Mouse (Mus musculus): Measurements from ENCODE around the gene Bbof1. TPM values are rescaled to one million over a fixed set of nuclear protein-coding genes. Genes with fewer than 3 reads are reported as not detected.

Gene Bbof1
- polyA plus RNA-seq, 1 experiment from 2014 or later = 2.1 TPM

GRCm38 (mm10) chr12:84382369-84382768, 26.5 kb upstream of the Bbof1 start:
- no peaks in the 10 kb centered on the region for H3K27me3 ChIP-seq (replicated peaks; ENCODE audit: control insufficient read depth, insufficient read depth, low read length)
- no peaks in the 10 kb centered on the region for H3K4me1 ChIP-seq (ENCODE audit: control insufficient read depth, insufficient read depth, low read length)
- H3K36me3 ChIP-seq (ENCODE audit: control insufficient read depth, insufficient read depth, low read length) = peaks cover 16% of the 10 kb centered on the region
- 83% methylated on average over 4 of the region's 4 CpGs for WGBS
- no peak overlapping the region for H3K4me3 ChIP-seq (ENCODE audit: low read depth, low read length)
- no peak overlapping the region for H3K4me2 ChIP-seq (ENCODE audit: low read depth, low read length)
- H3K9ac ChIP-seq (ENCODE audit: low read depth, low read length) = no peak overlapping the region
- ATAC-seq (ENCODE audit: low read depth) (no peak), DNase-seq (ENCODE audit: low spot score) (no peak)
- H3K27ac ChIP-seq (replicated peaks; ENCODE audit: low read depth, low read length) = no peak overlapping the region
- H3K9me3 ChIP-seq (ENCODE audit: control insufficient read depth, low read length) = no peaks in the 10 kb centered on the region

GRCm38 (mm10) chr12:84384644-84385081, 24.2 kb upstream of the Bbof1 start:
- Histone ChIP-seq H3K27ac (replicated peaks; ENCODE audit: low read depth, low read length) (no peak overlapping the region), H3K4me1 (ENCODE audit: control insufficient read depth, insufficient read depth, low read length) (no peaks in the 10 kb centered on the region), H3K9ac (ENCODE audit: low read depth, low read length) (no peak overlapping the region), H3K9me3 (ENCODE audit: control insufficient read depth, low read length) (no peaks in the 10 kb centered on the region), H3K4me2 (ENCODE audit: low read depth, low read length) (no peak overlapping the region), H3K36me3 (ENCODE audit: control insufficient read depth, insufficient read depth, low read length) (peaks cover 15% of the 10 kb centered on the region), H3K4me3 (ENCODE audit: low read depth, low read length) (no peak overlapping the region), H3K27me3 (replicated peaks; ENCODE audit: control insufficient read depth, insufficient read depth, low read length) (no peaks in the 10 kb centered on the region)
- 81% methylated on average over 5 of the region's 5 CpGs for WGBS
- peak; percentile 30 for DNase-seq (ENCODE audit: low spot score)
- no peak for ATAC-seq (ENCODE audit: low read depth)

DNA sequence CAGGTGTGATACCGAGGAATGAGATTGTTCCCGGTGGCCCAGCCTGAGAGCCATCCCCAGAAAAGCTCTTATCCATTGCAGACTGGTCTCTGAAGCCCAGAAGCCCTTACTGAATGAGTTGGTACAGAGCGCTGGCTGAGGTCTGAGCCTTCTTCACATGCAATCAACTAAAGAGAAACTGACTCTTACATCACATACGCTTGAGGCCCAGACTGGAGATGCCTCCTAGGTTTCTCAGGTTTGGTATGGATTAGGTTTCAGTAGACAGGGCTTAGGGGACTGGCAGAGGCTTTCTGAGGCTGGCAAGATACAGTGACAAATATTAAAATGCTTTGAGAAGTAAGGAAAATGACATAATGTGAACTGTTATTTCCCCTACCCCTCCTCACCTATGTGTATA, 23.5 kb upstream of the Bbof1 start:
- no peaks in the 10 kb centered on the region for H3K27me3 ChIP-seq (replicated peaks; ENCODE audit: control insufficient read depth, insufficient read depth, low read length)
- no peak overlapping the region for H3K9ac ChIP-seq (ENCODE audit: low read depth, low read length)
- H3K27ac ChIP-seq (replicated peaks; ENCODE audit: low read depth, low read length) = no peak overlapping the region
- WGBS = 88% methylated on average over 4 of the region's 4 CpGs
- H3K9me3 ChIP-seq (ENCODE audit: control insufficient read depth, low read length) = no peaks in the 10 kb centered on the region
- no peaks in the 10 kb centered on the region for H3K4me1 ChIP-seq (ENCODE audit: control insufficient read depth, insufficient read depth, low read length)
- H3K36me3 ChIP-seq (ENCODE audit: control insufficient read depth, insufficient read depth, low read length) = peaks cover 15% of the 10 kb centered on the region
- ATAC-seq (ENCODE audit: low read depth) (no peak), DNase-seq (ENCODE audit: low spot score) (no peak)
- H3K4me3 ChIP-seq (ENCODE audit: low read depth, low read length) = no peak overlapping the region
- no peak overlapping the region for H3K4me2 ChIP-seq (ENCODE audit: low read depth, low read length)

DNA sequence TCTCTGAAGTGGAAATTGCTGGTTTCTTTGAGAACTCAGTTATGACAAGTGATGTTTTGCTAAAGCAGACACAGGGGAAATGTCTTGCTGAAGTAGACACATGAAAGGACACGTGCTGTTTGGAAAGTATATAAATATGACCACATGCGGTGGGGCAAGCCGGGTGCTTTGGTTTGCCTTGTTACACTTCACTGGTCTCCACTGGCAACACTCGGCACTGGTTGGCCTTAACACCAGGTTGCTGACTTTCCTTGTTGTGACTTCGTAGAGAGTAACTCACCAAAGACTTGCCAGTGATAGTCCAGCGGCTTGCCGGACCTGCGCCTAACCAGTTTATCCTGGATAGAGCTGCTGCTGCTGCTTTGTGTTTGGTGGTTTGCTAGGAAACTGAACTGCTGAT, 20.8 kb upstream of the Bbof1 start:
- H3K4me2 ChIP-seq (ENCODE audit: low read depth, low read length) = no peak overlapping the region
- H3K4me3 ChIP-seq (ENCODE audit: low read depth, low read length) = no peak overlapping the region
- H3K27ac ChIP-seq (replicated peaks; ENCODE audit: low read depth, low read length) = no peak overlapping the region
- no peaks in the 10 kb centered on the region for H3K9me3 ChIP-seq (ENCODE audit: control insufficient read depth, low read length)
- ATAC-seq (ENCODE audit: low read depth) (no peak), DNase-seq (ENCODE audit: low spot score) (no peak)
- no peak overlapping the region for H3K9ac ChIP-seq (ENCODE audit: low read depth, low read length)
- H3K36me3 ChIP-seq (ENCODE audit: control insufficient read depth, insufficient read depth, low read length) = peaks cover 11% of the 10 kb centered on the region; the same call in 1 of the 2 replicates
- H3K4me1 ChIP-seq (ENCODE audit: control insufficient read depth, insufficient read depth, low read length) = no peaks in the 10 kb centered on the region
- 88% methylated on average over 8 of the region's 8 CpGs for WGBS
- H3K27me3 ChIP-seq (replicated peaks; ENCODE audit: control insufficient read depth, insufficient read depth, low read length) = no peaks in the 10 kb centered on the region

DNA sequence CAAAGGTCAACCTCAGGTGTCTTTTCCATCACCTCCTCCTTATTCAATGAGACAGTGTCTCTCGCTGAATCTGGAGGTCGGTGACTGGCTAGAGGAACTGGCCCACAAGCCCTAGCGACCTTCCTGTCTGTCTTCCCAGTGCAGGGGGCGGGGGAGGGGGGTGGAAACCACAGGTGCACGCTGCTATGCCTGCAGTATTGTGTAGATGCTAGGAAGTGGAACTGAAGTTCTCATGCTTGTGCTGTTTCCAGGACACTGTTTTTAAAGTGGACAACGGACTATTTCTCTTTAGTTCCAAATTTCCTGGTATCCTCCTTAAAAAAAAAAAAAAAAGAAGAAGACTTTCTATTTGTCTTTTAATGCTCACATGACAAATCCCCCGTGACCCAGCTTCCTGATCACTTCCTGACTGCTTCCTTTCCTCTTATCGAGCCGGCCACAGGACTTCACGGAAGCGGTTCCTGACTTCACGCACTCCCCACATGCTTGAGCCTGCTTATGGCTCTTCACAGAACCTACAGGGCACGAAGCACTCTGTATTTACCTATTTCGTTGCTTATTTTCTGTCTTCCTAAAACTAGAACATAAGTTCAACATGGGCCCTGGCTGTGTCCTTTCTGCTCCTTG, 20.0 kb upstream of the Bbof1 start:
- Histone ChIP-seq H3K27me3 (replicated peaks; ENCODE audit: control insufficient read depth, insufficient read depth, low read length) (no peaks in the 10 kb centered on the region), H3K9ac (ENCODE audit: low read depth, low read length) (no peak overlapping the region), H3K36me3 (ENCODE audit: control insufficient read depth, insufficient read depth, low read length) (peaks cover 11% of the 10 kb centered on the region; the same call in 1 of the 2 replicates), H3K4me1 (ENCODE audit: control insufficient read depth, insufficient read depth, low read length) (no peaks in the 10 kb centered on the region), H3K9me3 (ENCODE audit: control insufficient read depth, low read length) (no peaks in the 10 kb centered on the region), H3K4me2 (ENCODE audit: low read depth, low read length) (no peak overlapping the region), H3K4me3 (ENCODE audit: low read depth, low read length) (no peak overlapping the region), H3K27ac (replicated peaks; ENCODE audit: low read depth, low read length) (no peak overlapping the region)
- ATAC-seq (ENCODE audit: low read depth) = no peak
- no peak for DNase-seq (ENCODE audit: low spot score)
- WGBS = 66% methylated on average over 14 of the region's 14 CpGs

GRCm38 (mm10) chr12:84390336-84390735, 18.5 kb upstream of the Bbof1 start:
- WGBS = 71% methylated on average over 6 of the region's 6 CpGs
- ATAC-seq (ENCODE audit: low read depth) = no peak
- Histone ChIP-seq H3K9me3 (ENCODE audit: control insufficient read depth, low read length) (no peaks in the 10 kb centered on the region), H3K36me3 (ENCODE audit: control insufficient read depth, insufficient read depth, low read length) (0 out of 2 replicates have a peak, but pooled peaks cover 5% of the 10 kb centered on the region), H3K4me1 (ENCODE audit: control insufficient read depth, insufficient read depth, low read length) (no peaks in the 10 kb centered on the region), H3K27ac (replicated peaks; ENCODE audit: low read depth, low read length) (no peak overlapping the region), H3K4me2 (ENCODE audit: low read depth, low read length) (no peak overlapping the region), H3K4me3 (ENCODE audit: low read depth, low read length) (no peak overlapping the region), H3K27me3 (replicated peaks; ENCODE audit: control insufficient read depth, insufficient read depth, low read length) (no peaks in the 10 kb centered on the region), H3K9ac (ENCODE audit: low read depth, low read length) (no peak overlapping the region)
- DNase-seq (ENCODE audit: low spot score) = no peak

GRCm38 (mm10) chr12:84392681-84393080, 16.2 kb upstream of the Bbof1 start:
- Histone ChIP-seq H3K9ac (ENCODE audit: low read depth, low read length) (no peak overlapping the region), H3K4me3 (ENCODE audit: low read depth, low read length) (no peak overlapping the region), H3K36me3 (ENCODE audit: control insufficient read depth, insufficient read depth, low read length) (no peaks in the 10 kb centered on the region), H3K27ac (replicated peaks; ENCODE audit: low read depth, low read length) (no peak overlapping the region), H3K4me2 (ENCODE audit: low read depth, low read length) (no peak overlapping the region), H3K9me3 (ENCODE audit: control insufficient read depth, low read length) (no peaks in the 10 kb centered on the region), H3K4me1 (ENCODE audit: control insufficient read depth, insufficient read depth, low read length) (no peaks in the 10 kb centered on the region), H3K27me3 (replicated peaks; ENCODE audit: control insufficient read depth, insufficient read depth, low read length) (no peaks in the 10 kb centered on the region)
- ATAC-seq (ENCODE audit: low read depth) (no peak), DNase-seq (ENCODE audit: low spot score) (no peak)
- 93% methylated on average over 4 of the region's 4 CpGs for WGBS

DNA sequence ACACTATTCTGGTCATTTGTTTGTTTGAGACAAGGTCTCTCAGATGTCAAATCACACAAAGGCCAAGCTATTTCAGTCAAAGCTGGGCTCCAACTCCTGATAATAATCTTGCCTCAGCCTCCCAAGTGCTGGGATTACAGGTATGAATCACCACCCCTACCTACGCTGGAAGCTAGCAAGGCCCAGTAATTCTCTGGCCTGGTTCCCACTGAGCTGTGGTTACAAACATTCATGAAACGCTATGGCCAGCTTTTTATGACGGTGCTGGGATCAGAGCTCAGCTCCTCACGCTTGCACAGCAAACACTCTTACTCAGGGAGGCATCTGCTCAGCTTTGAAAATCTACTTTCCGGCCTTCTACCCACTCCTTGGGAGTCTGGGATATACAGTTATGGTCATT, 15.0 kb upstream of the Bbof1 start:
- H3K36me3 ChIP-seq (ENCODE audit: control insufficient read depth, insufficient read depth, low read length) = no peaks in the 10 kb centered on the region
- no peaks in the 10 kb centered on the region for H3K27me3 ChIP-seq (replicated peaks; ENCODE audit: control insufficient read depth, insufficient read depth, low read length)
- no peak overlapping the region for H3K27ac ChIP-seq (replicated peaks; ENCODE audit: low read depth, low read length)
- no peak for ATAC-seq (ENCODE audit: low read depth)
- H3K9ac ChIP-seq (ENCODE audit: low read depth, low read length) = no peak overlapping the region
- no peak overlapping the region for H3K4me2 ChIP-seq (ENCODE audit: low read depth, low read length)
- no peaks in the 10 kb centered on the region for H3K9me3 ChIP-seq (ENCODE audit: control insufficient read depth, low read length)
- no peak for DNase-seq (ENCODE audit: low spot score)
- no peaks in the 10 kb centered on the region for H3K4me1 ChIP-seq (ENCODE audit: control insufficient read depth, insufficient read depth, low read length)
- H3K4me3 ChIP-seq (ENCODE audit: low read depth, low read length) = no peak overlapping the region
- WGBS = 92% methylated on average over 5 of the region's 5 CpGs

GRCm38 (mm10) chr12:84396947-84397679, 11.8 kb upstream of the Bbof1 start:
- H3K27ac ChIP-seq (replicated peaks; ENCODE audit: low read depth, low read length) = no peak overlapping the region
- peak; percentile 69 for DNase-seq (ENCODE audit: low spot score)
- no peak overlapping the region for H3K9ac ChIP-seq (ENCODE audit: low read depth, low read length)
- no peaks in the 10 kb centered on the region for H3K36me3 ChIP-seq (ENCODE audit: control insufficient read depth, insufficient read depth, low read length)
- no peaks in the 10 kb centered on the region for H3K4me1 ChIP-seq (ENCODE audit: control insufficient read depth, insufficient read depth, low read length)
- H3K27me3 ChIP-seq (replicated peaks; ENCODE audit: control insufficient read depth, insufficient read depth, low read length) = no peaks in the 10 kb centered on the region
- H3K4me3 ChIP-seq (ENCODE audit: low read depth, low read length) = no peak overlapping the region
- no peaks in the 10 kb centered on the region for H3K9me3 ChIP-seq (ENCODE audit: control insufficient read depth, low read length)
- ATAC-seq (ENCODE audit: low read depth) = peak; percentile 96
- 78% methylated on average over 14 of the region's 14 CpGs for WGBS
- H3K4me2 ChIP-seq (ENCODE audit: low read depth, low read length) = no peak overlapping the region

Data from embryonic facial prominence, embryonic 14.5 days (tissue).